Mouse (Mus musculus) olfactory bulb, adult 2 months (tissue): ENCODE results near the gene Coq5.

ENCODE experiments used
- CTCF ChIP-seq: fragments of 200-500 bp; IDR thresholded peaks from 2 replicates; pipeline ENCODE4 v1.5.1; 2012; ENCODE audit warnings: low read depth, mild to moderate bottlenecking, low read length, moderate library complexity; ENCODE audit not compliant: insufficient read depth
- POLR2A ChIP-seq: fragments of 200-500 bp; IDR thresholded peaks from 2 replicates; pipeline ENCODE4 v1.6.1; 2012; ENCODE audit warnings: mild to moderate bottlenecking, low read depth, low read length, moderate library complexity; ENCODE audit not compliant: insufficient read depth

DNA sequence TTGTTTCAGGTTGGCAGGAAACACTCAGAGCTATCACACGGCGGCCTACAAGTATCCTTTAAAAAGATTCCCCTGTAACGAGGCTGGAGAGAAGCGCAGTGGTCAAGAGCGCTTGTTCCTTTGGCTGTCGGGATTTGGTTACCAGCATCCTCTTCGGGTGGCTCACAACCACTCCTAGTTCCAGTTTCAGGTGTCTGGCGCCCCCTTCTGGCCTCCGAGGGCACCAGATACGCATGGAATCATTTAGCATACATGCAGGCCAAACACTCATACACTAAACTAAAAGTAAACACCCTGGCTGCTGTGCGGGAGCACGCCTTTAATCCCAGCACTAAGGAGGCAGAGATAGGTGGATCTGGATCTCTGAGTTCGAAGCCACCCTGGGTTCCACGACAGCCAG, 3.5 kb upstream of the Coq5 start:
- TF ChIP-seq CTCF (no peak), POLR2A (no peak)
